Mouse (Mus musculus): Measurements from ENCODE around the gene 1700028P14Rik. TPM values are rescaled to one million over a fixed set of nuclear protein-coding genes. Genes with fewer than 3 reads are reported as not detected.

1700028P14Rik gene
- total and polyA plus RNA-seq, 3 experiments = not detected

GRCm38 (mm10) chr19:23578606-23579355 lies 73.8 kb downstream of the 1700028P14Rik start:
- Histone ChIP-seq H3K9me3 (replicated peaks; ENCODE audit: insufficient read depth, low read length) (no peaks in the 10 kb centered on the region), H3K4me1 (ENCODE audit: control insufficient read depth in 1 of 2, insufficient read depth in 2 of 2, low read length in 2 of 2) (no peaks in the 10 kb centered on the region)
- no peak for TF ChIP-seq MAZ (IDR thresholded peaks at IDR 0.05; ENCODE audit: low read depth, low read length)
- no peak for TF ChIP-seq MAX (IDR thresholded peaks at IDR 0.05; ENCODE audit: low read length)
- TF ChIP-seq ZMIZ1 (IDR thresholded peaks at IDR 0.05; ENCODE audit: low read depth, low read length) = no peak
- no peak for TF ChIP-seq MAFK (IDR thresholded peaks at IDR 0.05; ENCODE audit: borderline replicate concordance, low read depth, low read length)
- no peak for TF ChIP-seq ELF1 (IDR thresholded peaks at IDR 0.05; ENCODE audit: low read depth, low read length)
- no peak for TF ChIP-seq NRF1 (IDR thresholded peaks at IDR 0.05; ENCODE audit: insufficient read depth, low read depth, low read length, poor library complexity, severe bottlenecking)
- TF ChIP-seq BHLHE40 (IDR thresholded peaks at IDR 0.05; ENCODE audit: borderline replicate concordance, low read depth, low read length) = no peak
- TF ChIP-seq ZC3H11A (IDR thresholded peaks at IDR 0.05; ENCODE audit: low read depth, low read length) = no peak
- no peak for TF ChIP-seq SIN3A (IDR thresholded peaks at IDR 0.05; ENCODE audit: low read length)
- TF ChIP-seq TAL1 (IDR thresholded peaks at IDR 0.05; ENCODE audit: low read length) = no peak
- no peak for TF ChIP-seq JUND (IDR thresholded peaks at IDR 0.05; ENCODE audit: low read depth, low read length)
- TF ChIP-seq RCOR1 (IDR thresholded peaks at IDR 0.05; ENCODE audit: low read depth, low read length) = no peak

GRCm38 (mm10) chr19:23576685-23577084 lies 75.9 kb downstream of the 1700028P14Rik start:
- TF ChIP-seq MYC (IDR thresholded peaks at IDR 0.05; ENCODE audit: low read depth, low read length) = no peak
- no peak for TF ChIP-seq MXI1 (IDR thresholded peaks at IDR 0.05; ENCODE audit: low read depth, low read length)
- TF ChIP-seq EP300 (IDR thresholded peaks at IDR 0.05; ENCODE audit: low read depth in 1 of 2, low read length in 2 of 2) = no peak
- TF ChIP-seq TBP (IDR thresholded peaks at IDR 0.05; ENCODE audit: low read depth, low read length) = no peak
- TF ChIP-seq RAD21 (IDR thresholded peaks at IDR 0.05; ENCODE audit: low read depth, low read length) = no peak
- TF ChIP-seq USF1 (IDR thresholded peaks at IDR 0.05; ENCODE audit: low read depth, low read length) = no peak
- no peak for TF ChIP-seq MAX (IDR thresholded peaks at IDR 0.05; ENCODE audit: low read length)
- TF ChIP-seq SMC3 (IDR thresholded peaks at IDR 0.05; ENCODE audit: low read depth, low read length) = no peak
- no peak for TF ChIP-seq KAT2A (conservative IDR thresholded peaks at IDR 0.05; ENCODE audit: low read depth, low read length)
- TF ChIP-seq POLR2A (IDR thresholded peaks at IDR 0.05; ENCODE audit: control insufficient read depth in 1 of 2, insufficient read depth in 1 of 2, low read depth in 1 of 2, low read length in 2 of 2, poor library complexity in 1 of 2) = no peak
- no peak for TF ChIP-seq ELF1 (IDR thresholded peaks at IDR 0.05; ENCODE audit: low read depth, low read length)
- TF ChIP-seq NRF1 (IDR thresholded peaks at IDR 0.05; ENCODE audit: insufficient read depth, low read depth, low read length, poor library complexity, severe bottlenecking) = no peak
- TF ChIP-seq MEF2A (IDR thresholded peaks at IDR 0.05; ENCODE audit: extremely low read depth, insufficient replicate concordance, low read depth, low read length, poor library complexity, severe bottlenecking) = no peak
- no peak for TF ChIP-seq MAZ (IDR thresholded peaks at IDR 0.05; ENCODE audit: low read depth, low read length)
- no peak for TF ChIP-seq ZC3H11A (IDR thresholded peaks at IDR 0.05; ENCODE audit: low read depth, low read length)
- TF ChIP-seq MAFK (IDR thresholded peaks at IDR 0.05; ENCODE audit: borderline replicate concordance, low read depth, low read length) = no peak
- no peak for TF ChIP-seq TCF12 (IDR thresholded peaks at IDR 0.05; ENCODE audit: low read depth, low read length)
- no peak for TF ChIP-seq BHLHE40 (IDR thresholded peaks at IDR 0.05; ENCODE audit: borderline replicate concordance, low read depth, low read length)
- TF ChIP-seq RCOR1 (IDR thresholded peaks at IDR 0.05; ENCODE audit: low read depth, low read length) = no peak
- TF ChIP-seq E2F4 (IDR thresholded peaks at IDR 0.05; ENCODE audit: borderline replicate concordance, low read depth, low read length) = no peak
- Histone ChIP-seq H3K36me3 (ENCODE audit: control insufficient read depth in 1 of 2, insufficient read depth in 2 of 2, low read length in 2 of 2) (no peaks in the 10 kb centered on the region), H3K9ac (ENCODE audit: control insufficient read depth, low read depth, low read length, poor library complexity, severe bottlenecking) (no peak overlapping the region), H3K79me2 (ENCODE audit: control insufficient read depth, insufficient read depth, low read length, poor library complexity) (no peaks in the 10 kb centered on the region), H3K27ac (ENCODE audit: control insufficient read depth, low read depth, low read length) (no peak overlapping the region), H3K4me3 (ENCODE audit: control insufficient read depth in 1 of 2, insufficient read depth in 1 of 2, low read depth in 2 of 2, low read length in 2 of 2) (no peak overlapping the region), H3K4me1 (ENCODE audit: control insufficient read depth in 1 of 2, insufficient read depth in 2 of 2, low read length in 2 of 2) (no peaks in the 10 kb centered on the region), H3K9me3 (replicated peaks; ENCODE audit: insufficient read depth, low read length) (no peaks in the 10 kb centered on the region), H3K27me3 (ENCODE audit: control insufficient read depth in 1 of 2, insufficient read depth in 2 of 2, low read length in 2 of 2) (no peaks in the 10 kb centered on the region)
- DNase-seq (ENCODE audit: low read depth, low spot score) = no peak

More at GRCm38 (mm10) chr19:23578606-23579355, 73.8 kb downstream of the 1700028P14Rik start:
- Histone ChIP-seq H3K4me3 (ENCODE audit: control insufficient read depth in 1 of 2, insufficient read depth in 1 of 2, low read depth in 2 of 2, low read length in 2 of 2) (no peak overlapping the region), H3K36me3 (ENCODE audit: control insufficient read depth in 1 of 2, insufficient read depth in 2 of 2, low read length in 2 of 2) (no peaks in the 10 kb centered on the region), H3K27me3 (ENCODE audit: control insufficient read depth in 1 of 2, insufficient read depth in 2 of 2, low read length in 2 of 2) (no peaks in the 10 kb centered on the region), H3K9ac (ENCODE audit: control insufficient read depth, low read depth, low read length, poor library complexity, severe bottlenecking) (no peak overlapping the region), H3K27ac (ENCODE audit: control insufficient read depth, low read depth, low read length) (no peak overlapping the region), H3K79me2 (ENCODE audit: control insufficient read depth, insufficient read depth, low read length, poor library complexity) (no peaks in the 10 kb centered on the region)
- no peak for DNase-seq (ENCODE audit: low read depth, low spot score)

Measured in MEL (cell line).